Mouse (Mus musculus): Measurements from ENCODE around the gene Cand1. TPM values are rescaled to one million over a fixed set of nuclear protein-coding genes. Genes with fewer than 3 reads are reported as not detected.

The Cand1 gene
- total and polyA plus RNA-seq, 2 experiments = 17.7 to 30.2 TPM

- no peak for DNase-seq (ENCODE audit: extremely low read depth, low read depth, low spot score)
- Histone ChIP-seq H3K4me1 (ENCODE audit: control insufficient read depth, insufficient read depth, low read length) (no peaks in the 10 kb centered on the region), H3K4me3 (ENCODE audit: insufficient read depth, low read depth, low read length) (no peak overlapping the region), H3K27ac (replicated peaks; ENCODE audit: insufficient read depth, low read depth, low read length) (no peak overlapping the region), H3K79me2 (ENCODE audit: control insufficient read depth, insufficient read depth, low read length) (no peaks in the 10 kb centered on the region), H3K36me3 (ENCODE audit: control insufficient read depth, insufficient read depth, low read length) (no peaks in the 10 kb centered on the region), H3K27me3 (ENCODE audit: control insufficient read depth, insufficient read depth, low read length) (no peaks in the 10 kb centered on the region), H3K9ac (ENCODE audit: low read depth, low read length) (no peak overlapping the region)
- WGBS = 83% methylated on average over 12 of the region's 12 CpGs
- TF ChIP-seq POLR2A (IDR thresholded peaks at IDR 0.05; ENCODE audit: extremely low read depth, insufficient read depth, low read length) (no peak), CTCF (IDR thresholded peaks at IDR 0.05; ENCODE audit: low read depth, low read length) (no peak)
Measured at GRCm38 (mm10) chr10:119270384-119270985, 30.6 kb upstream of the Cand1 start.

- 77% methylated on average over 7 of the region's 7 CpGs for WGBS
- Histone ChIP-seq H3K4me3 (ENCODE audit: insufficient read depth, low read depth, low read length) (no peak overlapping the region), H3K79me2 (ENCODE audit: control insufficient read depth, insufficient read depth, low read length) (no peaks in the 10 kb centered on the region), H3K4me1 (ENCODE audit: control insufficient read depth, insufficient read depth, low read length) (peaks cover 7% of the 10 kb centered on the region), H3K27ac (replicated peaks; ENCODE audit: insufficient read depth, low read depth, low read length) (no peak overlapping the region), H3K36me3 (ENCODE audit: control insufficient read depth, insufficient read depth, low read length) (peaks cover 2% of the 10 kb centered on the region; the same call in 1 of the 2 replicates), H3K9ac (ENCODE audit: low read depth, low read length) (no peak overlapping the region), H3K27me3 (ENCODE audit: control insufficient read depth, insufficient read depth, low read length) (no peaks in the 10 kb centered on the region)
- no peak for TF ChIP-seq CTCF (IDR thresholded peaks at IDR 0.05; ENCODE audit: low read depth, low read length)
- no peak for TF ChIP-seq POLR2A (IDR thresholded peaks at IDR 0.05; ENCODE audit: extremely low read depth, insufficient read depth, low read length)
- DNase-seq (ENCODE audit: extremely low read depth, low read depth, low spot score) = peak; percentile 11
Measured at GRCm38 (mm10) chr10:119264761-119265160, 24.9 kb upstream of the Cand1 start.

GRCm38 (mm10) chr10:119262821-119263220 is 23.0 kb upstream of the Cand1 start:
- H3K4me3 ChIP-seq (ENCODE audit: insufficient read depth, low read depth, low read length) = no peak overlapping the region
- H3K79me2 ChIP-seq (ENCODE audit: control insufficient read depth, insufficient read depth, low read length) = no peaks in the 10 kb centered on the region
- peaks cover 2% of the 10 kb centered on the region; the same call in 1 of the 2 replicates for H3K36me3 ChIP-seq (ENCODE audit: control insufficient read depth, insufficient read depth, low read length)
- 19% methylated on average over 5 of the region's 5 CpGs for WGBS
- H3K9ac ChIP-seq (ENCODE audit: low read depth, low read length) = no peak overlapping the region
- peak overlapping the region; percentile 89 for H3K27ac ChIP-seq (replicated peaks; ENCODE audit: insufficient read depth, low read depth, low read length)
- peak; percentile 91 for DNase-seq (ENCODE audit: extremely low read depth, low read depth, low spot score)
- H3K4me1 ChIP-seq (ENCODE audit: control insufficient read depth, insufficient read depth, low read length) = peaks cover 7% of the 10 kb centered on the region
- H3K27me3 ChIP-seq (ENCODE audit: control insufficient read depth, insufficient read depth, low read length) = no peaks in the 10 kb centered on the region
- TF ChIP-seq POLR2A (IDR thresholded peaks at IDR 0.05; ENCODE audit: extremely low read depth, insufficient read depth, low read length) (no peak), CTCF (IDR thresholded peaks at IDR 0.05; ENCODE audit: low read depth, low read length) (no peak)

- Histone ChIP-seq H3K9ac (ENCODE audit: low read depth, low read length) (no peak overlapping the region), H3K4me1 (ENCODE audit: control insufficient read depth, insufficient read depth, low read length) (peaks cover 7% of the 10 kb centered on the region), H3K27me3 (ENCODE audit: control insufficient read depth, insufficient read depth, low read length) (no peaks in the 10 kb centered on the region), H3K79me2 (ENCODE audit: control insufficient read depth, insufficient read depth, low read length) (no peaks in the 10 kb centered on the region), H3K4me3 (ENCODE audit: insufficient read depth, low read depth, low read length) (no peak overlapping the region), H3K36me3 (ENCODE audit: control insufficient read depth, insufficient read depth, low read length) (no peaks in the 10 kb centered on the region), H3K27ac (replicated peaks; ENCODE audit: insufficient read depth, low read depth, low read length) (no peak overlapping the region)
- WGBS = 80% methylated on average over 4 of the region's 4 CpGs
- TF ChIP-seq CTCF (IDR thresholded peaks at IDR 0.05; ENCODE audit: low read depth, low read length) = no peak
- no peak for TF ChIP-seq POLR2A (IDR thresholded peaks at IDR 0.05; ENCODE audit: extremely low read depth, insufficient read depth, low read length)
- DNase-seq (ENCODE audit: extremely low read depth, low read depth, low spot score) = no peak
Measured at GRCm38 (mm10) chr10:119257876-119258275, 18.0 kb upstream of the Cand1 start.

- Histone ChIP-seq H3K9ac (ENCODE audit: low read depth, low read length) (no peak overlapping the region), H3K4me1 (ENCODE audit: control insufficient read depth, insufficient read depth, low read length) (no peaks in the 10 kb centered on the region; the same call in 1 of the 2 replicates), H3K79me2 (ENCODE audit: control insufficient read depth, insufficient read depth, low read length) (peaks cover 6% of the 10 kb centered on the region; the same call in 1 of the 2 replicates), H3K4me3 (ENCODE audit: insufficient read depth, low read depth, low read length) (no peak overlapping the region), H3K27ac (replicated peaks; ENCODE audit: insufficient read depth, low read depth, low read length) (no peak overlapping the region), H3K36me3 (ENCODE audit: control insufficient read depth, insufficient read depth, low read length) (no peaks in the 10 kb centered on the region), H3K27me3 (ENCODE audit: control insufficient read depth, insufficient read depth, low read length) (no peaks in the 10 kb centered on the region)
- DNase-seq (ENCODE audit: extremely low read depth, low read depth, low spot score) = peak; percentile 19
- WGBS = 87% methylated on average over 14 of the region's 14 CpGs
- TF ChIP-seq CTCF (IDR thresholded peaks at IDR 0.05; ENCODE audit: low read depth, low read length) (no peak), POLR2A (IDR thresholded peaks at IDR 0.05; ENCODE audit: extremely low read depth, insufficient read depth, low read length) (no peak)
Measured at GRCm38 (mm10) chr10:119244146-119244545, 4.3 kb upstream of the Cand1 start.

- DNase-seq (ENCODE audit: extremely low read depth, low read depth, low spot score) = no peak
- Histone ChIP-seq H3K36me3 (ENCODE audit: control insufficient read depth, insufficient read depth, low read length) (no peaks in the 10 kb centered on the region; the same call in 1 of the 2 replicates), H3K4me1 (ENCODE audit: control insufficient read depth, insufficient read depth, low read length) (peaks cover 3% of the 10 kb centered on the region), H3K9ac (ENCODE audit: low read depth, low read length) (peak overlapping the region; percentile 74), H3K4me3 (ENCODE audit: insufficient read depth, low read depth, low read length) (peak overlapping the region; percentile 43), H3K27me3 (ENCODE audit: control insufficient read depth, insufficient read depth, low read length) (no peaks in the 10 kb centered on the region), H3K79me2 (ENCODE audit: control insufficient read depth, insufficient read depth, low read length) (peaks cover 16% of the 10 kb centered on the region; the same call in 1 of the 2 replicates), H3K27ac (replicated peaks; ENCODE audit: insufficient read depth, low read depth, low read length) (peak overlapping the region; percentile 80)
- WGBS = 5% methylated on average over 9 of the region's 9 CpGs
- TF ChIP-seq POLR2A (IDR thresholded peaks at IDR 0.05; ENCODE audit: extremely low read depth, insufficient read depth, low read length) (no peak), CTCF (IDR thresholded peaks at IDR 0.05; ENCODE audit: low read depth, low read length) (no peak)
Measured at GRCm38 (mm10) chr10:119240722-119241089, 851 bp upstream of the Cand1 start.

All from liver, adult 2 months (tissue).